Mouse (Mus musculus) bone marrow, adult 2 months (tissue): ENCODE measurements at regions not wholly inside any gene's neighbourhood (a gene's known extent, or its start where the extent isn't known, plus 50 kb on each side); places are given as distances from the start of the nearest gene placed in this dataset.

Experiments
- CTCF ChIP-seq: fragments of 200-500 bp; IDR thresholded peaks from 2 replicates; pipeline ENCODE4 v1.5.1; 2011; ENCODE audit warnings: low read length, control low read depth; ENCODE audit not compliant: control insufficient read depth, insufficient read depth
- POLR2A ChIP-seq: fragments of 200-500 bp; IDR thresholded peaks from 2 replicates; pipeline ENCODE4 v1.6.1; 2011; ENCODE audit warnings: low read depth, mild to moderate bottlenecking, control low read depth, low read length, borderline replicate concordance; ENCODE audit not compliant: control insufficient read depth

GRCm38 (mm10) chr2:51830965-51831720, 103.8 kb downstream of the Rbm43 start:
- TF ChIP-seq POLR2A (no peak), CTCF (no peak)
